Mouse (Mus musculus) kidney, postnatal 0 days (tissue): ENCODE data around the gene Arid1b. TPM values are rescaled to one million over a fixed set of nuclear protein-coding genes. Genes with fewer than 3 reads are reported as not detected.

Experiments
- ATAC-seq: fragments of 200-750 bp; cut with Nextera tagmentation; replicated peaks from 2 replicates; pipeline ENCODE4 v1.8.0; 2017; ENCODE audit warnings: low read depth, moderate number of reproducible peaks, moderate TSS enrichment, moderate library complexity; ENCODE audit not compliant: low FRiP score
- DNase-seq: peaks from one replicate; pipeline ENCODE4 v3.0.0-alpha.2; 2016; ENCODE audit warnings: low spot score
- H3K27ac ChIP-seq: fragments of 300-500 bp; sonication (generic); 2 replicates; pipeline ENCODE4 v1.5.1; 2014; ENCODE audit warnings: mild to moderate bottlenecking
- H3K27me3 ChIP-seq: fragments of 300-500 bp; sonication (generic); 2 replicates; pipeline ENCODE4 v1.6.1; 2014; ENCODE audit warnings: low read length, mixed read lengths; ENCODE audit not compliant: insufficient read depth
- H3K36me3 ChIP-seq: fragments of 300-500 bp; sonication (generic); 2 replicates; pipeline ENCODE4 v1.6.1; 2014; ENCODE audit warnings: low read length, mixed read lengths; ENCODE audit not compliant: insufficient read depth
- H3K4me1 ChIP-seq: fragments of 300-500 bp; sonication (generic); replicated peaks from 2 replicates; pipeline ENCODE4 v1.6.1; 2014; ENCODE audit warnings: antibody characterized with exemption, low read length, mixed read lengths; ENCODE audit not compliant: insufficient read depth
- H3K4me2 ChIP-seq: fragments of 300-500 bp; sonication (generic); 2 replicates; pipeline ENCODE4 v1.6.1; 2014; ENCODE audit warnings: mild to moderate bottlenecking, low read length, moderate library complexity, mixed read lengths
- H3K4me3 ChIP-seq: fragments of 300-500 bp; sonication (generic); replicated peaks from 2 replicates; pipeline ENCODE4 v1.5.1; 2014; ENCODE audit warnings: low read depth, low read length
- H3K9ac ChIP-seq: fragments of 300-500 bp; sonication (generic); 2 replicates; pipeline ENCODE4 v1.6.1; 2014; ENCODE audit warnings: low read depth, low read length
- H3K9me3 ChIP-seq: fragments of 300-500 bp; sonication (generic); replicated peaks from 2 replicates; pipeline ENCODE4 v1.6.1; 2016; ENCODE audit warnings: low read length, inconsistent platforms, mixed read lengths
- CTCF ChIP-seq: IDR thresholded peaks from 2 replicates; pipeline ENCODE4 v1.5.1; 2016; ENCODE audit warnings: antibody characterized with exemption, low read depth, mild to moderate bottlenecking, moderate library complexity
- WGBS: fragments of 180-500 bp; shearing (Covaris S2); extraction: QIAGEN DNeasy Blood & Tissue Kit; methylation state at CpG from one replicate; pipeline ENCODE4 v1.1.7; 2014; 5-methylcytosine and 5-hydroxymethylcytosine counted together
- polyA plus RNA-seq: library from polyadenylated mRNA; unstranded; fragments of >200 nt; fragmentation: Nextera tagmentation; extraction: Ambion mirVana; gene quantifications from 2 replicates; pipeline ENCODE4 v1.2.1, GENCODE M21; 2015

Arid1b gene
- polyA plus RNA-seq, 1 experiment from 2014 or later = 9.2 TPM

DNA sequence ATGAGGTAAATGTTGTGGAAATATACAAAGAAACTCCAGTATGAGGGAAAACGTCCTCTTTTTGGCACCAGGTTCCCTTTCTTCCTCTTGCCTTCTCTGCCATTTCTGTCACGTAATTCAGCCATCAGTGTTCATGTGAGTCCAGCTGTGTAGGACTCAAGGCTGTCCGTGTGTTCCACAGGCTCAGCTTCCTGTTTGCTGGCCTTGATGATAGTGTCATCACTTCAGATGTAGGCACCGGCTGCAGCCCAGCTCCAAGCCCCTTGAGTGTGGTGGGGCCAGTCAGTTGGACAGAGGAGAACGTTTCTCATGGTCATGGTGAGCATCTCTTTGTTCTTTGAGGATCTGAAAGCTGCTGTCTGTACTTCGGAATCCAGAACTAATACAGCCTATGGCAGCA, 61.3 kb downstream of the Arid1b start:
- H3K9me3 ChIP-seq = no peaks in the 10 kb centered on the region
- ATAC-seq = no peak
- H3K9ac ChIP-seq = no peak overlapping the region
- H3K36me3 ChIP-seq = no peaks in the 10 kb centered on the region
- no peak overlapping the region for H3K4me3 ChIP-seq
- no peak for TF ChIP-seq CTCF
- H3K27me3 ChIP-seq = no peaks in the 10 kb centered on the region
- no peak for DNase-seq
- WGBS = 68% methylated on average over 6 of the region's 6 CpGs
- H3K4me1 ChIP-seq = peaks cover 55% of the 10 kb centered on the region
- H3K4me2 ChIP-seq = no peak overlapping the region
- no peak overlapping the region for H3K27ac ChIP-seq

DNA sequence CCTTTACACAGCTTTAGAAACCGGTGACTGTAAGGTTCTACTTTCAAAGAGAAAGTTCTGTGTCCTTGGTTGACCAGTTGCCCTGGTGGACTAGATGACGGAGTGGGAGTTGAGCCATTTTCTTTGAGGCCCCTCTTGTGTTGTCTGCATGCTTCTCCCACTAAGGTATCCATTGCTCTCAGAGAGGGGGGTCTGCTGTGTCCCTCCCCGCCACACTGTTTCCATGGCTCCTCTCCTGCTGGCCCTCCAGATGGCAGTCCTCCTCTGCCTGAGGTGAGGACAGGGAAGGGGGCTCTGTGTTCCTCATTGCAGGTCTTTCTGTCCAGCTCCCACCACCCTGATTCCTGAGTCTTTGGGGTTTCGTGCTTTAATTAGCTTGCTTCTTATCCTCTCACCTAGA, 62.5 kb downstream of the Arid1b start:
- Histone ChIP-seq H3K9me3 (no peaks in the 10 kb centered on the region), H3K9ac (no peak overlapping the region), H3K27me3 (no peaks in the 10 kb centered on the region), H3K4me2 (no peak overlapping the region), H3K4me1 (peaks cover 55% of the 10 kb centered on the region), H3K36me3 (no peaks in the 10 kb centered on the region), H3K4me3 (no peak overlapping the region), H3K27ac (no peak overlapping the region)
- peak; percentile 23; the same call in 1 of the 2 replicates for TF ChIP-seq CTCF
- ATAC-seq (no peak), DNase-seq (peak; percentile 52)
- 45% methylated on average over 4 of the region's 4 CpGs for WGBS

DNA sequence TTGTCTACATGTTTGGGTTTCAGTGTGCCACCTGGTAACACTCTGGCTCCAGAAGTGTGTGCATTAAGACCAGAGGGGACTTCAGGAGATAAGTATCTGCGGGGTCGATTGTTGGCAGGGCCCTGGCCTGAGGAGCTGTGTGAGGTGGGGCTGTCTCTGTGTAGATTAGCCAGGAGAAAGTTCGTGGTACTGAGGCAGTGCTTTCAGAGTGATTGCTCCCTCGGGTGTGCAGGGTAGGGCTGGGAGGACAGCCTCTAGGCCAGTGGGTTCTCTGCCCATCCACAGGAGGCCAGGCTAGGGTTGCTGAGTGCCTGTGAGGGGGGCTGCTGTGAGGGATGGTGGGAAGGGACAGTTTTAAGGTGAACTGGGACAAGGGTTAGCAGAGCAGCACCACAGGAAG, 63.2 kb downstream of the Arid1b start:
- no peaks in the 10 kb centered on the region for H3K36me3 ChIP-seq

DNA sequence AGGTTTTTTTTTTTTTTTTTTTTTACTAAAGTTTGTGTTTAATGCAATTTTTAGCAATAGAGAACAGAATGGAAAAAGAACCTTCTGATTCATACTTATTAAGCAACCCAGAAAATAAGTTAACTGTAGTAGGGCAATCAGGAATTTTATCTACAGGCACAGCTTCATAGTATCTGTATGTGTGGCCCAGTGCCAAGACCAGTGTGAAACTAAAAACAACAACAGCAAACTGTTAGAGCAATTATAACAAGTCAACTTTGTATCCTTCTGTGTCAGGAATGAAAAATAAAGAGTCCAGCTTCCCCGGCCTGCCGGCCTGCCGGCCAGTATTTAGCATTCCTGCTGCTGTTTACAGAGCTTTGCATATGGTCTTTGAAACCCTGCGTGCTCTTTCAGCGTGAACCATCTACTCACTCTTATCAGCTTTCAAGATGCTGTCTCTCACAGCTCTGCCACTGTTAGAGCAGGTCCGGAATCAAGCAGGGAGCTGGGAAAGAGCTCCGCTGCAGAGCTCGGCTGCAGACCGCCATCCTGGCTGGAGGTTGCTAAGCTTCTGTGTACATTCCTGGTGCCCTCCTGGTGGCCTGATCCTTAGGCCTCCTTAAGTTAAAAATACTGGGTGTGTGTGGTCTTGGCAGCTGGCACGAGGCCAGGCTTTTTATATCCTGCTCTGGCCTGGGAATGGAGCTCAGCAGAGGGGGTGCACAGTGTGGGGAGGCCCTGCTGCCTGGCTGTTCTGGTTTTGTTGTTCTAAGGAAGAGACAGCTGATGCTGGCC, 64.0 kb downstream of the Arid1b start:
- H3K27ac ChIP-seq = peak overlapping the region; percentile 82
- WGBS = 3% methylated on average over 10 of the region's 10 CpGs
- DNase-seq = peak; percentile 86

More for the DNA sequence above, 63.2 kb downstream of the Arid1b start:
- Histone ChIP-seq H3K4me2 (no peak overlapping the region), H3K27ac (peak overlapping the region; percentile 19; the same call in 1 of the 2 replicates), H3K9ac (no peak overlapping the region), H3K4me3 (no peak overlapping the region), H3K27me3 (no peaks in the 10 kb centered on the region), H3K9me3 (no peaks in the 10 kb centered on the region), H3K4me1 (peaks cover 50% of the 10 kb centered on the region)
- ATAC-seq (no peak), DNase-seq (no peak)
- 25% methylated on average over 4 of the region's 4 CpGs for WGBS
- no peak for TF ChIP-seq CTCF

DNA sequence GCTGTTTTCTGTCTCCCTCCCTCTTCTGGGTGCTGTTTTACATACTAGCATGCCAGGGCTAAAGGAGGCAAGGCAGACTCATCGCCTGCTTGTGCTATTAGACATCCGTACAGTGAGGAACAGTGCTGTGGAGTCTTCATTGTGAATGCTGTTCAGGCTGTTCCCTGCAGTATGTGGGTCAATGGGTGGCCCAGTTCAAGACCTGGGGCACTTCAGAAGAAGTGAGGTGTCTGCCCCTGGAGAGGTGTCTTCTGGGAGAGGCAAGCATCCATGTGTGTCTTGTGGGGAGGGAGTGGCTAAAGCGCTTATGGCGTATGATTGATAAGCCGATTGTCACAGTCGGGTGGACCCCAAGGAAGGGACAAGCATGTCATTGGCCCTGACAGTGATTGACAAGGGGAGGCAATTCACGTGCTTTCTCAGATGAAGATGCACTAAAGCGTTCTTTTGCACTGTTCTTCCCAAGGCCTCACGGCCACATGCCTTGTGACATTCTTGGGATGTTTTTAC, 65.0 kb downstream of the Arid1b start:
- no peak for TF ChIP-seq CTCF
- Histone ChIP-seq H3K4me3 (no peak overlapping the region), H3K27ac (no peak overlapping the region), H3K9me3 (no peaks in the 10 kb centered on the region), H3K9ac (no peak overlapping the region), H3K27me3 (no peaks in the 10 kb centered on the region), H3K4me2 (no peak overlapping the region), H3K4me1 (peaks cover 40% of the 10 kb centered on the region), H3K36me3 (no peaks in the 10 kb centered on the region)
- DNase-seq (no peak), ATAC-seq (0 out of 2 replicates have a peak, but pooled peaks have one; percentile 9)
- 68% methylated on average over 9 of the region's 9 CpGs for WGBS

More for the DNA sequence above, 64.0 kb downstream of the Arid1b start:
- ATAC-seq = peak; percentile 73
- no peaks in the 10 kb centered on the region for H3K9me3 ChIP-seq
- no peak overlapping the region for H3K9ac ChIP-seq
- peak; percentile 24; the same call in 1 of the 2 replicates for TF ChIP-seq CTCF
- H3K27me3 ChIP-seq = no peaks in the 10 kb centered on the region
- peak overlapping the region; percentile 39 for H3K4me2 ChIP-seq
- H3K4me3 ChIP-seq = no peak overlapping the region
- H3K36me3 ChIP-seq = no peaks in the 10 kb centered on the region
- H3K4me1 ChIP-seq = peaks cover 46% of the 10 kb centered on the region

DNA sequence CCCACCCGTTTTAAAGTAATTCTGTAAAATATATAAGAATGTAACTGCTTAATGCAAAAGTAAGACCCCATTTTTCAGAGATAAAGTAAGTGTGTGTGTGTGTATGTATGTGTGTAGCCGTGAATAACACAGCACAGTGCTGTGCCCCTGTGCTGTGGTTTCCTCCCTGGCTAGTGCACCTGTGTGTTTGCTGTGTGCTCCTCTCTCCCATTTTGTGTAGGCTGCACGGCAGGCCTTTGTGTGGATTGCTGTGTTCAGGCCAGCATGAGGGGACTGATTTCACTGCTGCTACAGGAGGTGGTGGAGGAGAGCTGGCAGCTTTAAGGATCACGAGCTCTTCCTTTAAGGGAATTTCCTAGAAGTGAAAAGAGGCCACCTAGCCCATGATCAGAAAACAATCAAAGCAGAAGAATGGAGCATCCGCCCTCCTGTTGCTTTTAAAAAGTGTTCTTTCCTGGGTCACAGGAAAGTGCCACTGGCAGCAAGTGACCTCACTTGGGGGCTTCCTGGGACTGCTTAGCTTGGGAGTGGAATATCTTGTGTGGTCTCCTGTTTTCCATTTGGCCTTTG, 66.5 kb downstream of the Arid1b start:
- Histone ChIP-seq H3K4me3 (no peak overlapping the region), H3K9ac (no peak overlapping the region), H3K27ac (no peak overlapping the region), H3K27me3 (no peaks in the 10 kb centered on the region), H3K4me2 (no peak overlapping the region), H3K4me1 (peaks cover 40% of the 10 kb centered on the region), H3K36me3 (no peaks in the 10 kb centered on the region), H3K9me3 (no peaks in the 10 kb centered on the region)
- DNase-seq = no peak
- 69% methylated on average over 5 of the region's 5 CpGs for WGBS
- ATAC-seq = no peak
- TF ChIP-seq CTCF = no peak
